Mouse (Mus musculus) liver, adult 2 months (tissue): ENCODE measurements around the gene Gabrb3.

Experiments
- CTCF ChIP-seq: fragments of 200-500 bp; IDR thresholded peaks from 2 replicates; pipeline ENCODE4 v1.5.1; 2011; ENCODE audit warnings: low read depth, low read length, control low read depth
- POLR2A ChIP-seq: fragments of 200-500 bp; IDR thresholded peaks from 2 replicates; pipeline ENCODE4 v1.6.1; 2011; ENCODE audit warnings: low read length, control low read depth; ENCODE audit not compliant: insufficient read depth; ENCODE audit errors: extremely low read depth

DNA sequence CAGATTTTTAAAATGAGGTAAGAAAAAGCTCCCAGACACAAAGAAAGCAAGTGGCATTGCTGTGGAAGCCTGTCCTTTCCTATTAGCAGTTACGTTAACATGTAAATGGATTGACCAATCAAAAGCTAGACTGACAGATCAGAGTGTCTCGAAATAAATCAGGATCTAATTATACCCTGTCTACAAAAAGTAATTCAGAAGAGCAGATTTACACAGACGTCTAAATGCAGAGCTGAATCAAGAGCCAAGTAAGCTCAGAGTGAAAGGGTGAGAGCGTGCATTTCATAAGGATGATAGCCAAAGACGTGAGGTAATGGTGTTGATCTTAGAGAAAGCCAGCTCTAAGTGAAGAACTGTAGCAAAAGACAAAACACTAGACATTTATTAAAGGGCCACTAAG is 359.3 kb downstream of the Gabrb3 start:
- TF ChIP-seq POLR2A (no peak), CTCF (no peak)
